Mouse (Mus musculus) induced T-regulatory cell, adult 2 months (primary cell): Measurements from ENCODE around the gene Rbpms2.
"Not testable (repeated sequence)": the region's sequence is repeated elsewhere in the genome, so short reads cannot be mapped to it uniquely, and the experiment has no call there.

Source experiments
- DNase-seq: peaks from one replicate; pipeline ENCODE4 v3.0.0-alpha.2; 2012; ENCODE audit warnings: low read depth

Rbpms2 gene

DNA sequence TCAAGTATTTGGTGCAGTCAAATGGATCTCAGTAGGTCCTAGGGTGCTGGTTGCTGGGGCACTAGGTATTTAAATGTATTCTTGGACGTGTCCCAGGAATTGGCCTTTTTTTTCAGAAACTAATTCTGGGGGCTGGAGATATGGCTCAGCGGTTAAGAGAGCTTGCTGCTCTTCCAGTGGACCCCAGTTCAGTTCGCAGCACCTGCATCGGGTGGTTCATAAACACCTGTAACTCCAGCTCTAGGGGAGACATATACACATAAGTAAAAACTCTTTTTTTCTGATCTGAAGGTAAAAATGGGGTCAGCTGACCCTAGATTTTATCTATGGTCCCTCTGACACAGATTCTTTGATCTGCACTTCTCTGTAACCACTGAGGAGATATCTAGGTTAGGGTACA is 8.3 kb upstream of the Rbpms2 start:
- DNase-seq, result no peak

GRCm38 (mm10) chr9:65621666-65622065 is 7.8 kb upstream of the Rbpms2 start:
- DNase-seq, result no peak

DNA sequence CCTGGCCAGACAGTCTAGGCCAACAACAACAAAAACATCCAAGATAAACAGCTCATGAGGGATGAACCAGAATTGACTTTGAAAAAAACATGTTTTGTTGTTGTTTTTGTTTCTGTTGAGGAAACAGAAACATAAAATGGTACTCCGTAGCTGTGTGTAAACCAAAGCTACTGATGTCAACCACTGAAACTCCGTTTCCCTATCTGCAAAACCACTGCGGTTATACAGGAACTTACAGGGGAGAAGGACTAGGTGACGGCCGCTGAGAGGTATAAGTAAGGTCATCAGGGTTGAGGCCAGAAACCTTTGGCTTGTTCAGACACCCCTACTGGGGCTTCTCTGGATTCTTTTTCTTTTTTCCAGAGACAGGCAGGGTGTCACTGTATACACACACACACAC is 6.6 kb upstream of the Rbpms2 start:
- peak; percentile 76 for DNase-seq

DNA sequence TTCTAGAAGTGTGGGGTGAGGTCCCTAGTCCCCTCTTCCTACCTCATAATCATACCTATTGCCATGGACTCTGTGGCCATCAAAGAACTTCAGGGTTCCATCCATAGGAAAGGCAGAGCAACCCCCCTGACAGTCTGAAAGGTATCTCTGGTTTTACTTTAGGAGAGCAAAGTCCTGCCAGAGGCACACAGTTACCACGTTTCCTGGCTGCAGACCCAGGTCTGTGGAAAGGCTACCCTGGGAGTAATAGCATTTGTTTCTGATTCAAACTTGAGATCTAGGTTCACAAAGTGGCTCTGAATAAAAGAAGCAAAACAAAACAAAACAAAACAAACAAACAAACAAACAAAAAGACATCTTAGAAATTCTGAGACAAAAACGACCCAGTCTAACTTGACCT is 5.2 kb upstream of the Rbpms2 start:
- DNase-seq, result no peak

DNA sequence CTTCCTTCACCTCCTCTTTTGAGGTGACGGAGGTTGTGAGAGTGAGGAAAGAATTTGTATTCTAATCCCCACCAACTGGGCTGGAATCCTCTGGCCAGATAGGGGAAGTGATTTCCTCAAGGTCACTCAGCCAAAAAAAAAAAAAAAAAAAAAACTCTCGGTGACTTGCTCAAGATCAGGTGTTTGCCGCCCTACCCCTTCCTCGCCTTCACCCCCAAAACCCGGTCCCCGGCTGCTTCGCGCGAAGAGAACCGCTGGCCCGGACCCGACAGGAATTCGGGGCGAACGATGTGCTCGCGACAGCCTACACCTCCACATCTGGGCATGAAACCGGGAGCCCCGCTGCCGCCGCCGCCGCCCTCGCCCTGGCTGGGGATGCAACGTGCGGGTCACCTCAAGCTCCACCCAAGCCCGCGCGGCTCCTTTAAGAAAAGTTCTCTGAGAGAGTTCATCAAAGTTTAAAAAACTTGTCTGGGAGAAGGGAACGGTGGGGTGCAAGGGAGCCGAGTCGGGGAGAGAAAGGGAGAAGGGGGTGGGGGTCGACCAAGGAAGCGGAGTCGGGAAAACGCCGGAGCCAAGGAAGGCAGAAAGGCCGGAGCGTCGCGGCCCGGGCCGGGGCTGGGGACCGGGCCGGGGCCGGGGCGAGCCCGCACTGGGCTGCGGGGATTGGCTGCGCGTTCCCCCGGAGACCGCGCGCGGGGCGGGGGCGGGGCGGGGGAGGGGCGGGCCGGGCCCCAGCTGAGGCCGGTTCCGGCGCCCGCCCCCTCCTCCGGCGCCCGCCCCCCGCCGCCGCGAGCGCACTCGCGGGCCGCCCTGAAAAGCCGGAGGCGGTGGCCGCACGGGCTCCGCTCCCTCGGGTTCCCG is 551 bp downstream of the Rbpms2 start:
- peak; percentile 66 for DNase-seq

- no peak for DNase-seq
These were observed 1.3 kb downstream of the Rbpms2 start for GRCm38 (mm10) chr9:65630631-65631353.

DNA sequence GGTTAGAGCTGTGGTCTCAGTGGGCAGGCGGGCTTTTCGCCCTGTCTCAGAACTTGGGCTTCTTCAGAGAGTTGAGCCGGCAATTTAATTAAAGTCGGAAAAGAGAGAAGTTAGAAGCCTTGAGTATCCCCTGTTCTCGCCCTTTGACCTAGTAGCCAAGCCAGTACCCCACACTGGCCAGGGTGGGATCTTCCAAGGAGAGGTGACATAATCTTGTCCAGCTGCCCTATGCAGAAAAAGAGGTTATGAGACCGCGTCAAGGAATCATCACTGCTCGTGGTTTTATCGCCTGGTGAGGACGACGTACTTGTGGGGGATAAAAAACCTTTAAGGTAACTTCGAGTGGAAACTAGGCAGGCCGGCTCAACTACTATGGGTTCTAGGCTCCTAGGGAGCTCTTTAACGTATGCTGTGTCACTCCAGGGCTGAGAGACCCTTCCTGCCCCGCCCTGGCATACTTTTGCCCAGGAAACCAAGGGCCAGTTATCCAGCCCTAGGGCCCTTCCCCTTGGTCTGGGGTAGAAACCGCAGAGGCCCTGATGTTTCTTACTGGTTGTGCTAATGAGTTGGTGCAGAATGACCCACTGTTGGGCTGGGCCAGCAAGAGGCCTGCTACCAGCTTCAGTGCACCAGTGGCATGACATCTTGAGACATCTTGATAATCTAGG is 2.0 kb downstream of the Rbpms2 start:
- peak; percentile 38 for DNase-seq

- DNase-seq, result no peak
These were observed 6.3 kb downstream of the Rbpms2 start for GRCm38 (mm10) chr9:65635766-65636165.

- DNase-seq, result no peak
These were observed 7.5 kb downstream of the Rbpms2 start for GRCm38 (mm10) chr9:65636926-65637325.

GRCm38 (mm10) chr9:65639065-65639464 is 9.6 kb downstream of the Rbpms2 start:
- no peak for DNase-seq

GRCm38 (mm10) chr9:65640838-65641410 is 11.5 kb downstream of the Rbpms2 start:
- no peak for DNase-seq

DNA sequence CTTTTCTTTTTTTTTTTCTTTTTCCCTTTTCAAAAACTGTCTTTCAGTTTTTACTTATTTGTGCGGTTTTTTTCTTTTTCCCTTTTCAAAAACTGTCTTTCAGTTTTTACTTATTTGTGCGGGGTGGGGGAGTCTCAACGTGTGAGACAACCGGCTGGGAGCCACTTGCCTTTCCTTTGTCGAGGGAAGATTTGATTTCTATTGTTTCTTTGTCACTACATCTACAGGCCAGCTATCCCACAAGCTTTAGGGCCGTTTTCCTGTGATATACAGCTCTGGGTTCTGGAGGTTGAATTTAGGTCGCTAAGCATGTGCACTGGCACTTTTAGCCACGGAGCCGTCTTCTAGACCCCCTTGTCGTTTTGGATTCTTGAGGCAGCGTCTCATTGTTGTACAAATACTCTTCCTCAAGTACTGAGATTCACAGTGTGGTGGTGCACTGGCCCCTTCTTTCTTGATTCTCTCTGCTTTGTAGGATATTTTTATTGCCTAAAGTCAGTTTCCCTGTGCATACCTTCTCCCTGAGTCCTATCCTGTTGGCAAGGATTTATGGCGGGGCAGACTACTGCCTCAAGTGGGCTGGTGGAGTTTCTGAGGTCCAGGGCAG is 12.1 kb downstream of the Rbpms2 start:
- DNase-seq, result no peak

GRCm38 (mm10) chr9:65642546-65642945 is 13.1 kb downstream of the Rbpms2 start:
- no peak for DNase-seq

- DNase-seq, result no peak
These were observed 15.5 kb downstream of the Rbpms2 start for GRCm38 (mm10) chr9:65644960-65645359.

- DNase-seq, result no peak
These were observed 16.5 kb downstream of the Rbpms2 start for GRCm38 (mm10) chr9:65645984-65646383.

DNA sequence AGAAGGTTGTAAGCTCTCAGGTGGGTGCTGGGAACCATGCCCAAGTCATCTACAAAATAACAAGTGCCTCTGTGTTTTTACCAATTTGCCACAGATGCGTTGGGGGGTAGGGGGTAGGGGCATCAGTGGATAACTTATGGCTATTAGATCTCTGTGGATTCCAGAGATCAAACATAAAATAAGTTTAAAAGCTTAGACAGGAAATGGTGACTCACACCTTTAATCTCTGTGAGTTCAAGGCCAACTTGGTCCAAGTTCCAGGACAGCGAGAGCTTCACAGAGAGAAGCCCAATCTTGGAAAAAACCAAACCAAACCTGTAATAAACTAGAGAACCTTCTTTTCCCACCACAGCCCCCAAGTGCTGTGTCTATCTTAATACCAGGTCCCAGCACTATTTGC is 17.3 kb downstream of the Rbpms2 start:
- DNase-seq, result no peak

GRCm38 (mm10) chr9:65648730-65649129 is 19.3 kb downstream of the Rbpms2 start:
- no peak for DNase-seq

DNA sequence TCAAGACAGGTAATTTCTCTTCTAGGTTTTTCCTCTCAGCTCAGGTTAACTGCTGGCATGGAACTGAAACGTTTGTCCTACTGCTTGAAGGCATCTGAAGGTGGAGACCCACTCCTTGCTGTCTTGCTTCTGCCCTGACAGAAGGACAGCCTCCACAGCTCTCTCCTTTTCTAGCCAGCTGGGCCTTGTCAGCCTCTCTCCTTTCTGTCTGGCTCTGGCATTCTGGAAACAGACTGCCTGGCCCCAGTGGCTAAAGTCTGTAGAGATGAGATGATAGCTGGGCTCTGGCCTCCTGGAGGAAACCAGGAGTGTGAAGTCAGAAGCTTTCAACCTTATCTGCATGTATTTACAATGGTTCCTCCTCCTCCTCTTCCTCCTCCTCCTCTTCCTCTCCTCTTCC is 20.5 kb downstream of the Rbpms2 start:
- no peak for DNase-seq

GRCm38 (mm10) chr9:65651957-65652356 is 22.5 kb downstream of the Rbpms2 start:
- not testable (repeated sequence) for DNase-seq

- no peak for DNase-seq
These were observed 24.3 kb downstream of the Rbpms2 start for GRCm38 (mm10) chr9:65653741-65654140.

GRCm38 (mm10) chr9:65654700-65655237 is 25.3 kb downstream of the Rbpms2 start:
- DNase-seq, result no peak

DNA sequence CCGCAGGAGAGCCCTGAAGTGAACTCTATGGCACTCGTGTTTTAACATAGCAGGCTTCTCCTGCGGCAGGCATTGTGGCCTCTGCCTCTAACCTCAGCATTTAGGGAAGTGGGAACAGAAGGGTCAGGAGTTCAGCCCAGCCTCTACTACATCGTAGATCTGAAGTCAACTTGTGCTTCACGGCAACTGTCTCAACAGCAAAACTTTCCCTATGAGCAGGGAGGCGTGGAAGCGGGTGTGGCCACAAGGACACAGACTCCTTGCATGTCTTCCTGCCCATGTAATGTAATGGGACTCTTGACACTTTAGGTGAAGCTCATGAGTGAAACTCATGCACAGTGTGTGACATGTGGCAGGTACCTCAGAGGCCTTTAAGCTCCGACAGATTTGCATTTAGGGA is 26.1 kb downstream of the Rbpms2 start:
- no peak for DNase-seq
